Mouse (Mus musculus) right cerebral cortex, postnatal 14 days (tissue): ENCODE data around the gene Msl2.

ENCODE experiments used
- DNase-seq: peaks from one replicate; pipeline ENCODE4 v3.0.0; 2022

The Msl2 gene

GRCm38 (mm10) chr9:101073987-101074331 lies at the start of gene Msl2:
Gene Msl2, plus strand, starts transcription at chr9:101074101.
- DNase-seq, result no peak

GRCm38 (mm10) chr9:101033761-101034447 lies 40.0 kb upstream of the Msl2 start:
- DNase-seq, result no peak

- peak; percentile 98 for DNase-seq
These were observed 39.3 kb upstream of the Msl2 start, which contains the start of gene Pccb for GRCm38 (mm10) chr9:101034448-101035098. Gene Pccb, minus strand, starts transcription at chr9:101034898.

- DNase-seq, result no peak
These were observed 37.9 kb upstream of the Msl2 start for GRCm38 (mm10) chr9:101035836-101036596.

- no peak for DNase-seq
These were observed 37.0 kb upstream of the Msl2 start for GRCm38 (mm10) chr9:101036876-101037275.

- DNase-seq, result no peak
These were observed 36.5 kb upstream of the Msl2 start for GRCm38 (mm10) chr9:101037396-101037795.

GRCm38 (mm10) chr9:101038634-101039033 lies 35.3 kb upstream of the Msl2 start:
- DNase-seq, result no peak

- no peak for DNase-seq
These were observed 32.4 kb upstream of the Msl2 start for GRCm38 (mm10) chr9:101041508-101041907.

- no peak for DNase-seq
These were observed 31.7 kb upstream of the Msl2 start for GRCm38 (mm10) chr9:101042249-101042648.

- DNase-seq, result no peak
These were observed 28.1 kb upstream of the Msl2 start for GRCm38 (mm10) chr9:101045710-101046338.

GRCm38 (mm10) chr9:101052007-101052406 lies 21.9 kb upstream of the Msl2 start:
- no peak for DNase-seq

GRCm38 (mm10) chr9:101052691-101053090 lies 21.2 kb upstream of the Msl2 start:
- DNase-seq, result no peak

GRCm38 (mm10) chr9:101053279-101053678 lies 20.6 kb upstream of the Msl2 start:
- DNase-seq, result no peak

- no peak for DNase-seq
These were observed 16.7 kb upstream of the Msl2 start for GRCm38 (mm10) chr9:101057156-101057555.

- DNase-seq, result no peak
These were observed 12.9 kb upstream of the Msl2 start for GRCm38 (mm10) chr9:101061035-101061434.

GRCm38 (mm10) chr9:101062253-101062780 lies 11.6 kb upstream of the Msl2 start:
- DNase-seq, result no peak

- no peak for DNase-seq
These were observed 8.8 kb upstream of the Msl2 start for GRCm38 (mm10) chr9:101065076-101065602.

- no peak for DNase-seq
These were observed 4.1 kb upstream of the Msl2 start for GRCm38 (mm10) chr9:101069781-101070180.

GRCm38 (mm10) chr9:101072506-101072905 lies 1.4 kb upstream of the Msl2 start:
- no peak for DNase-seq

GRCm38 (mm10) chr9:101073041-101073986 lies 587 bp upstream of the Msl2 start:
- peak; percentile 100 for DNase-seq

GRCm38 (mm10) chr9:101074332-101075021 lies 576 bp downstream of the Msl2 start:
- DNase-seq, result peak; percentile 85
